Mouse (Mus musculus): Measurements from ENCODE around the gene Duoxa2.

- peak; percentile 57 for TF ChIP-seq CTCF (IDR thresholded peaks at IDR 0.05; ENCODE audit: low read depth, low read length)
- no peak for TF ChIP-seq POLR2A (IDR thresholded peaks at IDR 0.05; ENCODE audit: extremely low read depth, insufficient read depth, low read length)
Measured at GRCm38 (mm10) chr2:122266407-122267193, 32.1 kb upstream of the Duoxa2 start.
